Mouse (Mus musculus): ENCODE data around the gene Tmem158. TPM values are rescaled to one million over a fixed set of nuclear protein-coding genes. Genes with fewer than 3 reads are reported as not detected.

Tmem158 gene
- polyA plus RNA-seq, 1 experiment from 2014 or later = 7.0 TPM

DNA sequence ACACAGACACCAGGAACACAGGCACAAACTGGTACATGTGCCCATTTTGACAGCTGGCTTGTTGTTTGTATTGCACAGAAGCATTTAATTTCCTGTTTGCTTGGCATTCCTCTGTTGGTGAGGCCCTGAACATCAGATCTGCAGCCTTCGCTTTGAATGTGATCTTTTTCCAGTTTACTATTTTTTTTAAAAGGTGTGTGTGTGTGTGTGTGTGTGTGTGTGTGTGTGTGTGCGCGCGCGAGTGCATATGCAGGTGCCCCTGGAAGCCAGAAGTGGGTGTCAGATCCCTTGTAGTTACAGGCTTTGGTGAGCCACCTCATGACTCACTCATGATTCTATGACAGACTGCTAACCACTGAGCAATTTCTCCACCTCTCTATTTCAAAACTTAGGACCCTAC is 20.3 kb downstream of the Tmem158 start:
- H3K27ac ChIP-seq (ENCODE audit: low read depth, low read length) = no peak overlapping the region
- H3K4me2 ChIP-seq = no peak overlapping the region
- 94% methylated on average over 5 of the region's 5 CpGs for WGBS
- H3K27me3 ChIP-seq (ENCODE audit: control insufficient read depth, insufficient read depth, low read length) = no peaks in the 10 kb centered on the region
- no peak overlapping the region for H3K9ac ChIP-seq (ENCODE audit: low read length)
- H3K4me3 ChIP-seq (ENCODE audit: low read depth, low read length) = no peak overlapping the region
- no peaks in the 10 kb centered on the region for H3K4me1 ChIP-seq (ENCODE audit: control insufficient read depth, insufficient read depth, low read length)
- no peaks in the 10 kb centered on the region for H3K36me3 ChIP-seq (ENCODE audit: control insufficient read depth, insufficient read depth, low read length)
- ATAC-seq (ENCODE audit: low FRiP score) (no peak), DNase-seq (ENCODE audit: low spot score, missing footprints) (no peak)
- no peaks in the 10 kb centered on the region for H3K9me3 ChIP-seq (ENCODE audit: control insufficient read depth, low read length)

DNA sequence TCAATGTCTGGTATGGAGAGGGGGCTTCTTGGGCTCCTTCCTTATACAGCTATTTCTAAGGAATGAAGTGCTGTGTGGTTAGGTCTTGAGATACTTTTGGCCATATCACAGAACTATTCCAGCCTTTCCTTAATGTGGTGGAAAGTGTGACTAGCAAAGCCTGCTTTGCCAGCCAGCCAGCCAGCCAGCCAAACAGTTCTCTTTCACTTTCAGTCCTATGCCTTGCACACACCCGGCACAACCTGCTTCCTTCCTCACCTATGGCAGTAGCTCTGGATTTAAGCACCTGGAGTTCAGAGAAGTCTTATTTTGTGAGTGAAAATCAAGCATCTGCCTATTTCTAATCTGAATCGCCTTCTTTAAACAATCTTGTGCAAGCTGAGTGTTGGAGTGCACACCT is 20.9 kb downstream of the Tmem158 start:
- Histone ChIP-seq H3K9ac (ENCODE audit: low read length) (no peak overlapping the region), H3K4me2 (no peak overlapping the region), H3K9me3 (ENCODE audit: control insufficient read depth, low read length) (no peaks in the 10 kb centered on the region), H3K27me3 (ENCODE audit: control insufficient read depth, insufficient read depth, low read length) (no peaks in the 10 kb centered on the region), H3K4me3 (ENCODE audit: low read depth, low read length) (no peak overlapping the region), H3K36me3 (ENCODE audit: control insufficient read depth, insufficient read depth, low read length) (no peaks in the 10 kb centered on the region), H3K4me1 (ENCODE audit: control insufficient read depth, insufficient read depth, low read length) (no peaks in the 10 kb centered on the region), H3K27ac (ENCODE audit: low read depth, low read length) (no peak overlapping the region)
- no peak for DNase-seq (ENCODE audit: low spot score, missing footprints)
- WGBS = 85% methylated on average over 2 of the region's 2 CpGs
- ATAC-seq (ENCODE audit: low FRiP score) = no peak

DNA sequence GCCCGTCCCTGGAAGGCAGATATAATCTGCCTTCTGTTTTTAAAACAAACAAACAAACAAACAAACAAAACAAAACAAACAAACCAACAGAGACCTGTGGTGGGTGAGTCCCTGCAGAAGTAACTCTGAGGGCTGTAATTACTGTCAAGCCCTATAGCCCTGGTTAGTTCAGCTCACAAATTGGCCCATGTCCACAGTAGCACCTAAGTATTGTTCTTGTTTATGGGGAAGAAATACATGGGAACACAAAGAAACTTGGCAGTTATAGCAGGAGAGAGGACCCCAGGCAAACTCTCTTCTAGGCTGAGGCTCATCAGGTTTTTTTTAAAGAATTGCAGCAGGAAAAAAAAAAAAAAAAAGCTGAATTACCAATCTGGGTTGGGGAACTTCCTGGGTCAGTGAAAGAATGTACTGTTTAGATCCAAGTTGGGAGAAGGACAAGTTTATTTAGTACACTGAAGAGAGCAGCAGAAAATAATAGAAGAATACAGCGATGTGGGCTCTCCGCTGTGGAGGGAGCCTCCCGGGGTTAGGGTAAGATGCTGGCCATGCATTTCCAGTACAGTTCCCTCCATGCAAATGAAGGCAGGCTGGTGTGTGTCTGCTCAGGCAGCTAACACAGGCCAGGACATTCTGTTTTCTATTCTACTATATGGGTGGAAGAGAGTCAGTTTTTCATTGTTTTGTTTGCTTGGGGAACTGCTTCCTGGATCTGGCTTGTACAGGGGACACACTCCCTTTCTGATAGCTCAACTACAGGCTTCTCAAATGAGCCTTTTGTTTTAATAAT is 22.1 kb downstream of the Tmem158 start:
- Histone ChIP-seq H3K4me3 (ENCODE audit: low read depth, low read length) (no peak overlapping the region), H3K9me3 (ENCODE audit: control insufficient read depth, low read length) (no peaks in the 10 kb centered on the region), H3K4me1 (ENCODE audit: control insufficient read depth, insufficient read depth, low read length) (no peaks in the 10 kb centered on the region), H3K9ac (ENCODE audit: low read length) (no peak overlapping the region), H3K27me3 (ENCODE audit: control insufficient read depth, insufficient read depth, low read length) (no peaks in the 10 kb centered on the region), H3K4me2 (no peak overlapping the region), H3K27ac (ENCODE audit: low read depth, low read length) (no peak overlapping the region), H3K36me3 (ENCODE audit: control insufficient read depth, insufficient read depth, low read length) (no peaks in the 10 kb centered on the region)
- ATAC-seq (ENCODE audit: low FRiP score) (no peak), DNase-seq (ENCODE audit: low spot score, missing footprints) (no peak)
- WGBS = 48% methylated on average over 4 of the region's 4 CpGs

DNA sequence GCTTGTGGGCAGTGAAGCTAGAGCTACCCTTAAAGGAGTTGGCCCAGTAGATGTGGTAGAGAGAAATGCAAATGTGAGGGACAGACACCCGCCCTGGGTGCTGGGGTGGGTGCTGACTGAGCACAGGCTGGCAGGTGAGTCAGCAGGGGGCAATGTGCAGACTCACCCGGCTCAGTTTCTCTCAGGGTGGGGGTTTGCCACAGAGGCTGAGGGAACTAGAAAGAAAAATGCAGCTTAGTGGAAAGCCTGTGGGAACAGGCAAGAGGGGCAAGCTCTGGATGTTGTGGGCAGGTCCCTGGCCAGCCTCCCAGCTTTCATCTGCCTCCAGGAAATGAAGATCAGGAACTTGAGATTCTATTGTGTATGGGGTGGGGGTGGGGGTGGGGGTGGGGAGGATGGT is 22.8 kb downstream of the Tmem158 start:
- H3K27ac ChIP-seq (ENCODE audit: low read depth, low read length) = no peak overlapping the region

GRCm38 (mm10) chr9:123235621-123236020 is 24.9 kb downstream of the Tmem158 start:
- no peak overlapping the region for H3K4me3 ChIP-seq (ENCODE audit: low read depth, low read length)
- no peak for ATAC-seq (ENCODE audit: low FRiP score)
- 66% methylated on average over 3 of the region's 3 CpGs for WGBS

More for the DNA sequence above, 22.8 kb downstream of the Tmem158 start:
- no peaks in the 10 kb centered on the region for H3K4me1 ChIP-seq (ENCODE audit: control insufficient read depth, insufficient read depth, low read length)
- no peak overlapping the region for H3K9ac ChIP-seq (ENCODE audit: low read length)
- DNase-seq (ENCODE audit: low spot score, missing footprints) = no peak
- no peaks in the 10 kb centered on the region for H3K9me3 ChIP-seq (ENCODE audit: control insufficient read depth, low read length)
- no peaks in the 10 kb centered on the region for H3K36me3 ChIP-seq (ENCODE audit: control insufficient read depth, insufficient read depth, low read length)
- no peak overlapping the region for H3K4me2 ChIP-seq
- H3K27me3 ChIP-seq (ENCODE audit: control insufficient read depth, insufficient read depth, low read length) = no peaks in the 10 kb centered on the region
- WGBS = 24% methylated on average over 2 of the region's 2 CpGs
- ATAC-seq (ENCODE audit: low FRiP score) = no peak
- H3K4me3 ChIP-seq (ENCODE audit: low read depth, low read length) = no peak overlapping the region

DNA sequence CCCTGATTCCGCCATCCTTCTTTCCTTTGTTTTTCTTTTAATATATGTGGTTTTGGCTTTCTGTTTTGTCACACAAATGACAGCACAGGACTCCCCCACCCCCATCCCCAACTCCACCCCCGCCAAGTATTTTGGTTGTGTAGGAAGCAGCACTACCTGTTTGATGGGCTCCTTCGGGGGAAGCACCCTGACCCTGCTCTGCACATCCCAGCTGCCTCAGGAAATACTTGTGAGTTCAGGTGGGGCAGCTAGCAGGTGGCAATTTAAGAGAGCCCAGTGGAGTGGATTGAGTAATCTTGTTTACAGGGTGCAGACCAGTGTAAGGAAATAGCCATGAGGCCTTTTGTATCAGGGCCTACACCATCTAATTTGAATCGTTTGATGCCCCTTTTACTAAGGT is 30.7 kb downstream of the Tmem158 start:
- ATAC-seq (ENCODE audit: low FRiP score) = no peak
- no peak for DNase-seq (ENCODE audit: low spot score, missing footprints)
- Histone ChIP-seq H3K36me3 (ENCODE audit: control insufficient read depth, insufficient read depth, low read length) (no peaks in the 10 kb centered on the region), H3K9me3 (ENCODE audit: control insufficient read depth, low read length) (no peaks in the 10 kb centered on the region), H3K4me1 (ENCODE audit: control insufficient read depth, insufficient read depth, low read length) (no peaks in the 10 kb centered on the region), H3K27ac (ENCODE audit: low read depth, low read length) (no peak overlapping the region), H3K4me2 (no peak overlapping the region), H3K4me3 (ENCODE audit: low read depth, low read length) (no peak overlapping the region), H3K27me3 (ENCODE audit: control insufficient read depth, insufficient read depth, low read length) (no peaks in the 10 kb centered on the region), H3K9ac (ENCODE audit: low read length) (no peak overlapping the region)
- 82% methylated on average over 4 of the region's 4 CpGs for WGBS

More at GRCm38 (mm10) chr9:123235621-123236020, 24.9 kb downstream of the Tmem158 start:
- Histone ChIP-seq H3K4me1 (ENCODE audit: control insufficient read depth, insufficient read depth, low read length) (no peaks in the 10 kb centered on the region), H3K27ac (ENCODE audit: low read depth, low read length) (no peak overlapping the region), H3K9ac (ENCODE audit: low read length) (no peak overlapping the region), H3K9me3 (ENCODE audit: control insufficient read depth, low read length) (no peaks in the 10 kb centered on the region), H3K36me3 (ENCODE audit: control insufficient read depth, insufficient read depth, low read length) (no peaks in the 10 kb centered on the region), H3K27me3 (ENCODE audit: control insufficient read depth, insufficient read depth, low read length) (no peaks in the 10 kb centered on the region), H3K4me2 (no peak overlapping the region)
- DNase-seq (ENCODE audit: low spot score, missing footprints) = no peak

DNA sequence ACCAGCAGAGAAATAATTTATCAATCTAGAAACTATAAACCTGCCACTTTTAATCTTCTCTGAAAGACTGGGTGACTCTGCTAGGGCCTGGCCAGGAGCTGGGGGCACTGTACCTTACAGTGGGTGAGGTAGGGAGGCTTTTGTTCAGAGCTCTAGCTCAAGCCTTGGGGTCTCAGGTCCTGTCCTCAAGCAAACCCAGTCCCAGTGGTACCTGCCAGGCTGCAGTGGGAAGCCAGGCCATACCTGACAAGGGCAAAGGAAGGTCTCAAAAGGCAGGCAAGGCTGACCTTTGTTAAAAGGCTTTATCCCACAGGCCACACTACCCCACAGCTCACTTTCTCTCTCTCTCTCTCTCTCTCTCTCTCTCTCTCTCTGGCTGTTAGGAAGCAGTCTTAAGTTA is 31.9 kb downstream of the Tmem158 start:
- H3K9me3 ChIP-seq (ENCODE audit: control insufficient read depth, low read length) = no peaks in the 10 kb centered on the region
- ATAC-seq (ENCODE audit: low FRiP score) = no peak
- H3K27me3 ChIP-seq (ENCODE audit: control insufficient read depth, insufficient read depth, low read length) = no peaks in the 10 kb centered on the region
- no peaks in the 10 kb centered on the region for H3K4me1 ChIP-seq (ENCODE audit: control insufficient read depth, insufficient read depth, low read length)
- no peak overlapping the region for H3K27ac ChIP-seq (ENCODE audit: low read depth, low read length)
- DNase-seq (ENCODE audit: low spot score, missing footprints) = no peak
- no peak overlapping the region for H3K9ac ChIP-seq (ENCODE audit: low read length)
- no peaks in the 10 kb centered on the region for H3K36me3 ChIP-seq (ENCODE audit: control insufficient read depth, insufficient read depth, low read length)
- no peak overlapping the region for H3K4me3 ChIP-seq (ENCODE audit: low read depth, low read length)
- no peak overlapping the region for H3K4me2 ChIP-seq

GRCm38 (mm10) chr9:123227106-123227750 is 33.3 kb downstream of the Tmem158 start:
- no peaks in the 10 kb centered on the region for H3K36me3 ChIP-seq (ENCODE audit: control insufficient read depth, insufficient read depth, low read length)
- 79% methylated on average over 3 of the region's 3 CpGs for WGBS
- no peaks in the 10 kb centered on the region for H3K9me3 ChIP-seq (ENCODE audit: control insufficient read depth, low read length)
- ATAC-seq (ENCODE audit: low FRiP score) (no peak), DNase-seq (ENCODE audit: low spot score, missing footprints) (no peak)
- H3K27ac ChIP-seq (ENCODE audit: low read depth, low read length) = no peak overlapping the region
- no peaks in the 10 kb centered on the region for H3K27me3 ChIP-seq (ENCODE audit: control insufficient read depth, insufficient read depth, low read length)
- H3K4me3 ChIP-seq (ENCODE audit: low read depth, low read length) = no peak overlapping the region
- H3K4me1 ChIP-seq (ENCODE audit: control insufficient read depth, insufficient read depth, low read length) = no peaks in the 10 kb centered on the region
- H3K9ac ChIP-seq (ENCODE audit: low read length) = no peak overlapping the region
- H3K4me2 ChIP-seq = no peak overlapping the region

GRCm38 (mm10) chr9:123224863-123225431 is 35.6 kb downstream of the Tmem158 start:
- H3K27me3 ChIP-seq (ENCODE audit: control insufficient read depth, insufficient read depth, low read length) = no peaks in the 10 kb centered on the region
- ATAC-seq (ENCODE audit: low FRiP score) (no peak), DNase-seq (ENCODE audit: low spot score, missing footprints) (no peak)
- H3K9me3 ChIP-seq (ENCODE audit: control insufficient read depth, low read length) = no peaks in the 10 kb centered on the region
- H3K4me2 ChIP-seq = no peak overlapping the region
- 78% methylated on average over 2 of the region's 2 CpGs for WGBS
- no peak overlapping the region for H3K4me3 ChIP-seq (ENCODE audit: low read depth, low read length)
- H3K9ac ChIP-seq (ENCODE audit: low read length) = no peak overlapping the region
- no peaks in the 10 kb centered on the region for H3K4me1 ChIP-seq (ENCODE audit: control insufficient read depth, insufficient read depth, low read length)
- no peaks in the 10 kb centered on the region for H3K36me3 ChIP-seq (ENCODE audit: control insufficient read depth, insufficient read depth, low read length)
- H3K27ac ChIP-seq (ENCODE audit: low read depth, low read length) = no peak overlapping the region
